In genomic region chr10:79928030-79928694, GRCm38 (mm10) we compare ENCODE assay signal across 8 mouse cellular contexts. TPM values are rescaled to one million over a fixed set of nuclear protein-coding genes. Genes with fewer than 3 reads are reported as not detected.
DNase-seq lines count a peak whose midpoint lies in the region; ATAC-seq lines count a peak whose summit lies in the region.

No protein-coding gene starts in this region.

- no peaks in the 10 kb centered on the region for H3K9me3 ChIP-seq in forebrain, embryonic 13.5 days (replicated peaks)
- no peaks in the 10 kb centered on the region for H3K9me3 ChIP-seq in megakaryocyte, embryonic 14.5 days

- H3K4me1 ChIP-seq in forebrain, embryonic 13.5 days = peaks cover 39% of the 10 kb centered on the region
- H3K4me1 ChIP-seq in megakaryocyte, embryonic 14.5 days = peaks cover 76% of the 10 kb centered on the region

- ATAC-seq in forebrain, embryonic 13.5 days = no peak

- H3K4me2 ChIP-seq in forebrain, embryonic 13.5 days = peak overlapping the region; percentile 93

- H3K9ac ChIP-seq in forebrain, embryonic 13.5 days = peak overlapping the region; percentile 88

- peak; percentile 35 to 36 for DNase-seq in heart, adult 18-20 months
- DNase-seq in heart, adult 9 months (ENCODE audit: low spot score in 2 of 2) = no peak
- DNase-seq in NIH3T3 (ENCODE audit: low read depth) = peak; percentile 72
- DNase-seq in kidney, postnatal 25 days = peak; percentile 47 to 72
- DNase-seq in thymus, postnatal 14 days = peak; percentile 54
- DNase-seq in right cerebral cortex, postnatal 25 days = no peak

- WGBS in forebrain, embryonic 13.5 days = 2% methylated on average over 29 of the region's 29 CpGs

- peaks cover 11% of the 10 kb centered on the region for H3K27me3 ChIP-seq in forebrain, embryonic 13.5 days
- no peaks in the 10 kb centered on the region for H3K27me3 ChIP-seq in megakaryocyte, embryonic 14.5 days (replicated peaks)

- H3K36me3 ChIP-seq in forebrain, embryonic 13.5 days (ENCODE audit: poor library complexity, severe bottlenecking) = peaks cover 26% of the 10 kb centered on the region
- peaks cover 37% of the 10 kb centered on the region for H3K36me3 ChIP-seq in megakaryocyte, embryonic 14.5 days (replicated peaks; ENCODE audit: low read length)

- H3K27ac ChIP-seq in forebrain, embryonic 13.5 days = peak overlapping the region; percentile 89

- peak overlapping the region; percentile 98 for H3K4me3 ChIP-seq in forebrain, embryonic 13.5 days
- H3K4me3 ChIP-seq in megakaryocyte, embryonic 14.5 days (replicated peaks) = peak overlapping the region; percentile 95

RNA-seq across cellular contexts. Expression of gene Arid3a, which starts 1.3 kb away (rescaled TPM):
- total RNA-seq in heart, adult 18-20 months (2021) = 1 to 10 TPM; 1.0 to 1.1 TPM
- polyA plus RNA-seq in forebrain, embryonic 13.5 days (2015; fragmentation: Nextera tagmentation; extraction: Ambion mirVana) = 2.5 and 3.6 TPM in 2 replicates
- polyA plus RNA-seq in megakaryocyte, embryonic 14.5 days (2012; ENCODE audit: insufficient read depth, low replicate concordance) = 89.7 and 142 TPM in 2 replicates

RNA-seq across cellular contexts. Expression of gene R3hdm4, which starts 7.2 kb away (rescaled TPM):
- 10 to 100 TPM; 75.3 to 78.2 TPM for total RNA-seq in heart, adult 18-20 months (2021)
- 200 and 217 TPM in 2 replicates for polyA plus RNA-seq in forebrain, embryonic 13.5 days (2015; fragmentation: Nextera tagmentation; extraction: Ambion mirVana)
- polyA plus RNA-seq in megakaryocyte, embryonic 14.5 days (2012; ENCODE audit: insufficient read depth, low replicate concordance) = 418 and 597 TPM in 2 replicates

RNA-seq across cellular contexts. Expression of gene Kiss1r, which starts 11.4 kb away (rescaled TPM):
- under 1 TPM; 0.17 to 0.46 TPM for total RNA-seq in heart, adult 18-20 months (2021)
- polyA plus RNA-seq in forebrain, embryonic 13.5 days (2015; fragmentation: Nextera tagmentation; extraction: Ambion mirVana) = 1.0 and 1.3 TPM in 2 replicates
- polyA plus RNA-seq in megakaryocyte, embryonic 14.5 days (2012; ENCODE audit: insufficient read depth, low replicate concordance) = 2.7 and 4.5 TPM in 2 replicates

RNA-seq across cellular contexts. Expression of gene Gm26602, which starts 17.5 kb away (rescaled TPM):
- not detected for total RNA-seq in heart, adult 18-20 months (2021)
- polyA plus RNA-seq in forebrain, embryonic 13.5 days (2015; fragmentation: Nextera tagmentation; extraction: Ambion mirVana) = 33.6 TPM in 1 of 2 replicates, not detected in the other
- polyA plus RNA-seq in megakaryocyte, embryonic 14.5 days (2012; ENCODE audit: insufficient read depth, low replicate concordance) = not detected in 2 replicates

RNA-seq across cellular contexts. Expression of gene Med16, which starts 19.4 kb away (rescaled TPM):
- total RNA-seq in heart, adult 18-20 months (2021) = 10 to 100 TPM; 50.4 to 56.7 TPM
- 49.0 and 59.0 TPM in 2 replicates for polyA plus RNA-seq in forebrain, embryonic 13.5 days (2015; fragmentation: Nextera tagmentation; extraction: Ambion mirVana)
- polyA plus RNA-seq in megakaryocyte, embryonic 14.5 days (2012; ENCODE audit: insufficient read depth, low replicate concordance) = 32.2 and 85.7 TPM in 2 replicates

Comparison
In these comparisons a context has a peak if more than half of its experiments do, and no peak if none do; other contexts are left out.
1. DNase-seq: peak in heart, adult 18-20 months (2 of 2), NIH3T3 (single experiment), kidney, postnatal 25 days (2 of 2) and thymus, postnatal 14 days (single experiment); none in heart, adult 9 months (0 of 2) and right cerebral cortex, postnatal 25 days (single experiment).
2. RNA of gene Arid3a, which starts 1.3 kb away (polyA plus RNA-seq): 89.7 to 142 TPM in megakaryocyte, embryonic 14.5 days; 2.5 to 3.6 TPM in forebrain, embryonic 13.5 days; every median in the first group is over 10 times any median in the second.